Mouse (Mus musculus): ENCODE data around the gene Usp22. TPM values are rescaled to one million over a fixed set of nuclear protein-coding genes. Genes with fewer than 3 reads are reported as not detected.

The Usp22 gene
- 23.5 and 28.1 TPM in 2 replicates for polyA plus RNA-seq (2012; ENCODE audit: insufficient read depth, insufficient read length, missing spikeins)

- peak within 1 kb of the TSS; percentile 52 for H3K27ac ChIP-seq (ENCODE audit: insufficient read depth, low read depth, low read length)
- H3K4me3 ChIP-seq (ENCODE audit: insufficient read depth, low read length), result peak within 1 kb of the TSS; percentile 97
- TF ChIP-seq CTCF (IDR thresholded peaks at IDR 0.05; ENCODE audit: low read depth, low read length) (no peak), POLR2A (IDR thresholded peaks at IDR 0.05; ENCODE audit: borderline replicate concordance, low read depth, low read length) (no peak)
- peaks cover 17% of the 10 kb centered on the region for H3K4me1 ChIP-seq (ENCODE audit: control insufficient read depth, insufficient read depth, low read length)
Measured at GRCm38 (mm10) chr11:61174821-61175658, at the start of gene Usp22. Gene Usp22, minus strand, starts transcription at chr11:61175055.

GRCm38 (mm10) chr11:61224234-61224744, 49.4 kb upstream of the Usp22 start:
- Histone ChIP-seq H3K27ac (ENCODE audit: insufficient read depth, low read depth, low read length) (no peak overlapping the region), H3K4me1 (ENCODE audit: control insufficient read depth, insufficient read depth, low read length) (no peaks in the 10 kb centered on the region), H3K4me3 (ENCODE audit: insufficient read depth, low read length) (no peak overlapping the region)
- TF ChIP-seq CTCF (IDR thresholded peaks at IDR 0.05; ENCODE audit: low read depth, low read length), result no peak
- no peak for TF ChIP-seq POLR2A (IDR thresholded peaks at IDR 0.05; ENCODE audit: borderline replicate concordance, low read depth, low read length)

GRCm38 (mm10) chr11:61222971-61223745, 48.3 kb upstream of the Usp22 start:
- TF ChIP-seq CTCF (IDR thresholded peaks at IDR 0.05; ENCODE audit: low read depth, low read length) (no peak), POLR2A (IDR thresholded peaks at IDR 0.05; ENCODE audit: borderline replicate concordance, low read depth, low read length) (no peak)
- Histone ChIP-seq H3K27ac (ENCODE audit: insufficient read depth, low read depth, low read length) (no peak overlapping the region), H3K4me3 (ENCODE audit: insufficient read depth, low read length) (no peak overlapping the region), H3K4me1 (ENCODE audit: control insufficient read depth, insufficient read depth, low read length) (no peaks in the 10 kb centered on the region)

DNA sequence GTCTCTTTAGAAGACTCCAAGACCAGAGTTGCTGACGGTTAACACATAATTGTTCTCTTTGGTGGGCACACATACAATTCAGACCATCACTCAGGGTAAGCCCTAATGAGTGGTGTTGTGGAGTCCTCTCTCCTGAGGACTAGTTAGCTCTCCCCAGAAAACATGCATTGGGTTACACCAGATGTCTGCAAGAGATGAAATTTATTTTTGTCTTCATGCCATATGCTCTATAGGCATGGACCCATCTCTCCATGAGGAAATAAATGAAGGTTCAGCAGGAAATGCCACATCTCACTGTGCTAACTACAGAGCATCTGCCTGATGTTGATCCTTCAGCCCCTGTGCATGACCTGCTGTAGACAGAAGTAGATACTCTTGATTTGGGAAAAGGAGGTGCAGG, 47.2 kb upstream of the Usp22 start:
- H3K4me1 ChIP-seq (ENCODE audit: control insufficient read depth, insufficient read depth, low read length), result no peaks in the 10 kb centered on the region
- TF ChIP-seq POLR2A (IDR thresholded peaks at IDR 0.05; ENCODE audit: borderline replicate concordance, low read depth, low read length) (no peak), CTCF (IDR thresholded peaks at IDR 0.05; ENCODE audit: low read depth, low read length) (no peak)
- H3K4me3 ChIP-seq (ENCODE audit: insufficient read depth, low read length), result no peak overlapping the region
- no peak overlapping the region for H3K27ac ChIP-seq (ENCODE audit: insufficient read depth, low read depth, low read length)

DNA sequence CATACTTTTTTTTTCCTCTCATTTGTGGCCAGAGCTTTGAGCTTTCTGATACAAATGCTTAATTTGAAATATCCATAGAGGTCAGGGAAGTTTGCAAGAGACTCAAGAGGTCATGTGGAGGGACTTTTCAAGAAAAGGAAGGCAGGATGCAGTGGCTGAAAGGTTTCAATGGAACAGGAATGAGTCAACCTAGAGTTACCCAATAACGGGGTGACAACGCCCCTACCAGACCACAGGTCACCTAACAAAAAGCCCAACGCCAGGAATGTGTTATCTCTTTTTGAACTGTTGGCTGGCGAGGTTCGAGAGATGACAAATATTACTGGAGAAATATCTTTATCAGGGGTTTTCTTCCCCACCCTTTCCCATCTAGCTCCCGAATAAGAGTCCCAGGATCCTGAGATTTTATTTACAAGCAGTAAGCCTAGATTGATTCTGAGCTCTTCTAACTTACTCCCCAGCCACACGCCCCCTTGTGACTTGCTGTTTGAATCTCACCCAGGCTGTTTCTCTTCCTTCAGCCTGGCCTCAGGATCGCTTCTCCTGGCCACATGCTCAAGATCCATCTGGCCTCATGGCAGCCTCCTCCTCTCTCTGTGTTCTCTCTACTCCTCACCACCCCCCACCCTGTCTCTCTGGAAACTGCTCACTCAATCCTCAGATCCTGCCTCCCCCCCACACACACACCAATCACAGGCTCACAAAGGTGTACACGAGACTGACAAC, 45.5 kb upstream of the Usp22 start:
- TF ChIP-seq CTCF (IDR thresholded peaks at IDR 0.05; ENCODE audit: low read depth, low read length), result no peak
- Histone ChIP-seq H3K27ac (ENCODE audit: insufficient read depth, low read depth, low read length) (no peak overlapping the region), H3K4me3 (ENCODE audit: insufficient read depth, low read length) (no peak overlapping the region), H3K4me1 (ENCODE audit: control insufficient read depth, insufficient read depth, low read length) (no peaks in the 10 kb centered on the region)

GRCm38 (mm10) chr11:61215936-61216335, 41.1 kb upstream of the Usp22 start:
- no peak overlapping the region for H3K27ac ChIP-seq (ENCODE audit: insufficient read depth, low read depth, low read length)
- H3K4me1 ChIP-seq (ENCODE audit: control insufficient read depth, insufficient read depth, low read length), result no peaks in the 10 kb centered on the region
- no peak for TF ChIP-seq CTCF (IDR thresholded peaks at IDR 0.05; ENCODE audit: low read depth, low read length)
- TF ChIP-seq POLR2A (IDR thresholded peaks at IDR 0.05; ENCODE audit: borderline replicate concordance, low read depth, low read length), result no peak
- no peak overlapping the region for H3K4me3 ChIP-seq (ENCODE audit: insufficient read depth, low read length)

- Histone ChIP-seq H3K4me3 (ENCODE audit: insufficient read depth, low read length) (no peak overlapping the region), H3K4me1 (ENCODE audit: control insufficient read depth, insufficient read depth, low read length) (no peaks in the 10 kb centered on the region), H3K27ac (ENCODE audit: insufficient read depth, low read depth, low read length) (no peak overlapping the region)
- TF ChIP-seq POLR2A (IDR thresholded peaks at IDR 0.05; ENCODE audit: borderline replicate concordance, low read depth, low read length) (no peak), CTCF (IDR thresholded peaks at IDR 0.05; ENCODE audit: low read depth, low read length) (no peak)
Measured at GRCm38 (mm10) chr11:61212102-61212501, 37.2 kb upstream of the Usp22 start.

- H3K27ac ChIP-seq (ENCODE audit: insufficient read depth, low read depth, low read length), result no peak overlapping the region
- H3K4me3 ChIP-seq (ENCODE audit: insufficient read depth, low read length), result no peak overlapping the region
- H3K4me1 ChIP-seq (ENCODE audit: control insufficient read depth, insufficient read depth, low read length), result no peaks in the 10 kb centered on the region
- TF ChIP-seq CTCF (IDR thresholded peaks at IDR 0.05; ENCODE audit: low read depth, low read length), result no peak
- no peak for TF ChIP-seq POLR2A (IDR thresholded peaks at IDR 0.05; ENCODE audit: borderline replicate concordance, low read depth, low read length)
Measured at GRCm38 (mm10) chr11:61208316-61208715, 33.5 kb upstream of the Usp22 start.

- Histone ChIP-seq H3K27ac (ENCODE audit: insufficient read depth, low read depth, low read length) (no peak within 1 kb of the TSS), H3K4me3 (ENCODE audit: insufficient read depth, low read length) (no peak within 1 kb of the TSS)
Measured at GRCm38 (mm10) chr11:61207487-61208246, 32.8 kb upstream of the Usp22 start, which contains the start of gene Aldh3a1. Gene Aldh3a1, plus strand, starts transcription at chr11:61207537.

More at GRCm38 (mm10) chr11:61207487-61208246, 32.8 kb upstream of the Usp22 start, which contains the start of gene Aldh3a1:
- H3K4me1 ChIP-seq (ENCODE audit: control insufficient read depth, insufficient read depth, low read length), result no peaks in the 10 kb centered on the region
- no peak for TF ChIP-seq CTCF (IDR thresholded peaks at IDR 0.05; ENCODE audit: low read depth, low read length)
- no peak for TF ChIP-seq POLR2A (IDR thresholded peaks at IDR 0.05; ENCODE audit: borderline replicate concordance, low read depth, low read length)

Data from bone marrow macrophage, adult 2 months (primary cell).